Comparison of ENCODE assay signal across 9 mouse cellular contexts in the genomic region with DNA sequence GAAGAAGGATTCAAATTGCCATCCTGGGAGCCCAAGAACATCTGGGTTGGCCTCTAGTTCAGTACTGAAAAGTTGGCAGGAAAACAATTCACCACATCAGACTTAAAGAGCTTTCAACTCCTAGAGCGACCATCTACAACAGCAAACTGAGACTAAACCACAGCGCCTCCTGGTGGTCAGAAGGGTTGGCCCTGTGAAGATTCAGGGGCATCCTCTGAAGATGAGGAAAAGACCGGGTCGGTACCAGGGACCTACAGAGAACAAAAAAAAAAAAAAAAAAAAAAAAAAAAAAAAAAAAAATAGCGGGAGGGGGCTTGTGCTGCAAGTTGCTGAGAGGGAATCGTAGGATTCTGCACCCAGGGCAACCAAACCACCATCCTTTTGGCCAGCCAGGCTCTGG. TPM values are rescaled to one million over a fixed set of nuclear protein-coding genes. Genes with fewer than 3 reads are reported as not detected.
DNase-seq lines count a peak whose midpoint lies in the region; ATAC-seq and TF ChIP-seq lines count a peak whose summit lies in the region.
"Had no signal": no experiment of that assay in that cellular context is flagged by ENCODE, and none has a peak within 500 bp of the region (broad histone marks: within the 10 kb centered on the region; RNA-seq: fewer than 3 reads in every experiment).

No protein-coding gene starts in this region.

- no peaks in the 10 kb centered on the region for H3K79me2 ChIP-seq in C2C12 (ENCODE audit: control insufficient read depth, insufficient read depth)

- no peaks in the 10 kb centered on the region for H3K9me3 ChIP-seq in limb, embryonic 14.5 days (ENCODE audit: control insufficient read depth, low read length)
- H3K9me3 ChIP-seq: megakaryocyte, embryonic 14.5 days had no signal

- TF ChIP-seq POLR2A in limb, embryonic 14.5 days (IDR thresholded peaks at IDR 0.05; ENCODE audit: borderline replicate concordance, extremely low read depth, insufficient read depth, insufficient read length) = no peak

- no peak overlapping the region for H3K4me2 ChIP-seq in limb, embryonic 14.5 days (replicated peaks; ENCODE audit: low read depth, low read length, severe bottlenecking)

- H3ac ChIP-seq in C2C12 (ENCODE audit: control insufficient read depth, insufficient read length, low read depth) = no peak overlapping the region

- no peak overlapping the region for H3K4me3 ChIP-seq in C2C12 (ENCODE audit: insufficient read depth, poor library complexity, severe bottlenecking)
- no peak overlapping the region for H3K4me3 ChIP-seq in limb, embryonic 14.5 days (replicated peaks; ENCODE audit: low read length)
- H3K4me3 ChIP-seq: megakaryocyte, embryonic 14.5 days had no signal

- peaks cover 9% of the 10 kb centered on the region for H3K4me1 ChIP-seq in limb, embryonic 14.5 days (ENCODE audit: control insufficient read depth, insufficient read depth, low read length)

- DNase-seq in gastrocnemius, adult 18-20 months (ENCODE audit: low spot score) = peak; percentile 28
- no peak for DNase-seq in gastrocnemius, adult 8-10 months (ENCODE audit: low spot score in 2 of 2)
- DNase-seq in adrenal gland, postnatal 10 days = peak; percentile 82
- peak; percentile 14 for DNase-seq in gastrocnemius, postnatal 25 days
- DNase-seq in limb, embryonic 14.5 days (ENCODE audit: low spot score) = peak; percentile 66
- peak; percentile 86 for DNase-seq in retina, postnatal 1 day
- DNase-seq in layer of hippocampus, postnatal 36 days = no peak

- no peak overlapping the region for H3K27ac ChIP-seq in limb, embryonic 14.5 days (replicated peaks; ENCODE audit: low read depth, low read length)

- ATAC-seq in limb, embryonic 14.5 days (ENCODE audit: low FRiP score, low read depth) = no peak

- TF ChIP-seq CTCF in C2C12 (IDR thresholded peaks at IDR 0.05; ENCODE audit: control insufficient read depth, insufficient read depth, insufficient read length) = peak; percentile 43

- H3K36me3 ChIP-seq in C2C12 (ENCODE audit: control insufficient read depth, insufficient read depth) = no peaks in the 10 kb centered on the region
- no peaks in the 10 kb centered on the region for H3K36me3 ChIP-seq in limb, embryonic 14.5 days (ENCODE audit: control insufficient read depth, insufficient read depth, low read length)

- H3K79me3 ChIP-seq in C2C12 (ENCODE audit: low read depth) = no peaks in the 10 kb centered on the region

- peaks cover 77% of the 10 kb centered on the region for H3K27me3 ChIP-seq in C2C12 (ENCODE audit: control insufficient read depth, insufficient read depth, insufficient read length)
- H3K27me3 ChIP-seq in limb, embryonic 14.5 days (ENCODE audit: control insufficient read depth, insufficient read depth, low read length) = peaks cover 8% of the 10 kb centered on the region; the same call in 1 of the 2 replicates

- H3K9ac ChIP-seq in limb, embryonic 14.5 days (ENCODE audit: low read depth, low read length, severe bottlenecking) = no peak overlapping the region

- 46% methylated on average over 6 of the region's 6 CpGs for WGBS in limb, embryonic 14.5 days

TF ChIP-seq in C2C12, 6 proteins besides CTCF, POLR2A, EP300 and RAD21:
- TF ChIP-seq USF1 (IDR thresholded peaks at IDR 0.05; ENCODE audit: low read depth) (no peak), MAX (IDR thresholded peaks at IDR 0.05) (no peak), FOSL1 (IDR thresholded peaks at IDR 0.05; ENCODE audit: insufficient read depth, low read length, poor library complexity, severe bottlenecking) (no peak), CEBPB (IDR thresholded peaks at IDR 0.05; ENCODE audit: low read depth) (no peak), MYOD1 (IDR thresholded peaks at IDR 0.05; ENCODE audit: control insufficient read depth, insufficient read length, low read depth) (no peak), MYOG (IDR thresholded peaks at IDR 0.05; ENCODE audit: control insufficient read depth, extremely low read depth, insufficient read length) (no peak)

RNA-seq across cellular contexts. Expression of a gene that starts 0.7 kb away (rescaled TPM):
- not detected for total RNA-seq in gastrocnemius, adult 18-20 months (2021)
- total RNA-seq in gastrocnemius, adult 8-10 months (2022) = not detected
- polyA plus RNA-seq in C2C12 (2012; fragmentation: generic; extraction: Trizol) = not detected
- total RNA-seq in adrenal gland, postnatal 10 days (2021) = not detected
- total RNA-seq in gastrocnemius, postnatal 25 days (2021) = not detected
- polyA plus RNA-seq in limb, embryonic 14.5 days (2012; rRNA removed) = not detected in 2 replicates
- polyA plus RNA-seq in limb, embryonic 14.5 days (2014; fragmentation: Nextera tagmentation; extraction: Ambion mirVana) = not detected in 2 replicates
- not detected for total RNA-seq in layer of hippocampus, postnatal 36 days (2021)

RNA-seq across cellular contexts. Expression of a gene that starts 10.2 kb away (rescaled TPM):
- total RNA-seq in gastrocnemius, adult 18-20 months (2021) = 10 to 100 TPM; 25.1 to 26.3 TPM
- 10 to 100 TPM; 26.7 to 31.9 (median 28.4) TPM for total RNA-seq in gastrocnemius, adult 8-10 months (2022)
- polyA plus RNA-seq in C2C12 (2012; fragmentation: generic; extraction: Trizol) = 25.0 TPM
- total RNA-seq in adrenal gland, postnatal 10 days (2021) = 100 to 1,000 TPM; 135 to 143 TPM
- total RNA-seq in gastrocnemius, postnatal 25 days (2021) = 10 to 100 TPM; 19.9 to 28.2 TPM
- polyA plus RNA-seq in limb, embryonic 14.5 days (2012; rRNA removed) = 76.8 and 86.6 TPM in 2 replicates
- polyA plus RNA-seq in limb, embryonic 14.5 days (2014; fragmentation: Nextera tagmentation; extraction: Ambion mirVana) = 12.9 and 13.7 TPM in 2 replicates
- total RNA-seq in layer of hippocampus, postnatal 36 days (2021) = 10 to 100 TPM; 55.7 to 61.4 TPM

RNA-seq across cellular contexts. Expression of a gene that starts 28.1 kb away (rescaled TPM):
- 1 to 10 TPM; 4.1 to 6.6 TPM for total RNA-seq in gastrocnemius, adult 18-20 months (2021)
- 1 to 10 TPM; 5.1 to 6.1 (median 5.4) TPM for total RNA-seq in gastrocnemius, adult 8-10 months (2022)
- polyA plus RNA-seq in C2C12 (2012; fragmentation: generic; extraction: Trizol) = 0.34 TPM
- total RNA-seq in adrenal gland, postnatal 10 days (2021) = 10 to 100 TPM; 15.7 to 19.1 TPM
- 1 to 10 TPM; 3.1 to 6.4 TPM for total RNA-seq in gastrocnemius, postnatal 25 days (2021)
- polyA plus RNA-seq in limb, embryonic 14.5 days (2012; rRNA removed) = 0.12 and 0.31 TPM in 2 replicates
- 0.69 and 1.3 TPM in 2 replicates for polyA plus RNA-seq in limb, embryonic 14.5 days (2014; fragmentation: Nextera tagmentation; extraction: Ambion mirVana)
- 10 to 100 TPM; 12.8 to 16.2 TPM for total RNA-seq in layer of hippocampus, postnatal 36 days (2021)

RNA-seq across cellular contexts. Expression of a gene that starts 28.8 kb away (rescaled TPM):
- total RNA-seq in gastrocnemius, adult 18-20 months (2021) = 10 to 100 TPM in 1 of 2 experiments, 1 to 10 TPM in 1; 8.8 to 12.5 TPM
- total RNA-seq in gastrocnemius, adult 8-10 months (2022) = 10 to 100 TPM in 1 of 4 experiments, 1 to 10 TPM in 3; 5.5 to 18.2 (median 8.3) TPM
- not detected for polyA plus RNA-seq in C2C12 (2012; fragmentation: generic; extraction: Trizol)
- total RNA-seq in adrenal gland, postnatal 10 days (2021) = 10 to 100 TPM; 12.7 to 15.4 TPM
- total RNA-seq in gastrocnemius, postnatal 25 days (2021) = 1 to 10 TPM; 1.3 to 2.4 TPM
- not detected in 2 replicates for polyA plus RNA-seq in limb, embryonic 14.5 days (2012; rRNA removed)
- not detected in 2 replicates for polyA plus RNA-seq in limb, embryonic 14.5 days (2014; fragmentation: Nextera tagmentation; extraction: Ambion mirVana)
- under 1 TPM in 1 of 2 experiments, not detected in 1; 0.25 TPM for total RNA-seq in layer of hippocampus, postnatal 36 days (2021)

RNA-seq across cellular contexts. Expression of a gene that starts 46.5 kb away (rescaled TPM):
- total RNA-seq in gastrocnemius, adult 18-20 months (2021) = not detected
- total RNA-seq in gastrocnemius, adult 8-10 months (2022) = not detected
- polyA plus RNA-seq in C2C12 (2012; fragmentation: generic; extraction: Trizol) = not detected
- under 1 TPM in 1 of 2 experiments, not detected in 1; 0.48 TPM for total RNA-seq in adrenal gland, postnatal 10 days (2021)
- not detected for total RNA-seq in gastrocnemius, postnatal 25 days (2021)
- polyA plus RNA-seq in limb, embryonic 14.5 days (2012; rRNA removed) = 0.43 TPM in 1 of 2 replicates, not detected in the other
- polyA plus RNA-seq in limb, embryonic 14.5 days (2014; fragmentation: Nextera tagmentation; extraction: Ambion mirVana) = 0.21 TPM in 1 of 2 replicates, not detected in the other
- total RNA-seq in layer of hippocampus, postnatal 36 days (2021) = not detected

Comparison
In these comparisons a context has a peak if more than half of its experiments do, and no peak if none do; other contexts are left out.
1. DNase-seq: peak in gastrocnemius, adult 18-20 months (single experiment), adrenal gland, postnatal 10 days (single experiment), gastrocnemius, postnatal 25 days (single experiment), limb, embryonic 14.5 days (single experiment) and retina, postnatal 1 day (single experiment); none in gastrocnemius, adult 8-10 months (0 of 2) and layer of hippocampus, postnatal 36 days (0 of 2).